Mouse (Mus musculus) liver, embryonic 14.5 days (tissue): ENCODE results near the gene Zfp324.

Experiments used
- CTCF ChIP-seq: IDR thresholded peaks from 2 replicates; pipeline ENCODE4 v1.5.1; 2016; ENCODE audit warnings: antibody characterized with exemption, low read depth, control low read depth
- EP300 ChIP-seq: IDR thresholded peaks from 2 replicates; pipeline ENCODE4 v1.6.1; 2016; ENCODE audit warnings: antibody characterized with exemption, low read depth

DNA sequence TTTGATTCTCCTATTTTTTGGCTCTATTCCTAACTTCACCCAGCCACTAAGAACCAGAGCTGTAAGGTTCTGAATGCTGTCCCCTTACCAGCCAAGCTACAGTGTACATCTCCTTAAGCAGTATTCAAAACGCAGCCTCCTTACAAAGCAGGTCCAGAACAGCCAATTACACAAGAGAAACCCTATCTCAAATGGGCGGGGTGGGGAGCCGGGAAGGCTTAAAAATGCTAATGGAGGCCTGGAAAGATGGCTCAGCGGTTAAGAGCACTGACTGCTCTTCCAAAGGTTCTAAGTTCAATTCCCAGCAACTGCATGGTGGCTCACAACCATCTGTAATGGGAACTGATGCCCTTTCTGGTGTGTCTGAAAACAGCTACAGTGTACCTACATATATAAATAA lies 5.9 kb upstream of the Zfp324 start:
- TF ChIP-seq CTCF (no peak), EP300 (no peak)
